Mouse (Mus musculus): Measurements from ENCODE around the gene Gm21719.
"Not testable (repeated sequence)": the region's sequence is repeated elsewhere in the genome, so short reads cannot be mapped to it uniquely, and the experiment has no call there.

Gene Gm21719

DNA sequence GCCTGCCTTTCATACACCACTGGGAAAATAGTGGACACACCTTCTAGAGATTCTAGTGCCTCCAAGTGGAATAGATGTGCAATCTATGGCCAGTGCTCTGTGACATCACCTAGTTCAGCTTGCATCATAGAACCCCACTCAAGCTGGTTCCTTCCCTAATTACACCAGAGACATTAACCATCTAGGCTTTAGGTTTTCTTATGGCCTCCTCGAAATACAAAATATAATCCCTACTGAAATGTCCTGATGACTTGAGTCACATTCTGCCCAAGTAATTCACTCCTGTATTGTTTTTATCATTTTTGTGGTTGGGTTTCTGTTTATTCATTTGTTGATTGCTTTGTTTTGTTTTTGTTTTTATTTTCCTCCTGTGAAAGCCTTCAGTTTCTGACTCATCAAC, at the start of gene Gm21719:
TSS of gene Gm21719 (minus strand) at position 101 of the 400 bp plus-strand sequence.
- DNase-seq (ENCODE audit: low read depth, low spot score): not testable (repeated sequence)
